Mouse (Mus musculus) hindbrain, embryonic 13.5 days (tissue): ENCODE results near the gene Atp8a2. TPM values are rescaled to one million over a fixed set of nuclear protein-coding genes. Genes with fewer than 3 reads are reported as not detected.

ENCODE experiments used
- ATAC-seq: fragments of 200-750 bp; cut with Nextera tagmentation; 2 replicates; pipeline ENCODE4 v1.8.0; 2017; ENCODE audit warnings: moderate TSS enrichment; ENCODE audit not compliant: low FRiP score
- H3K27ac ChIP-seq: fragments of 300-500 bp; sonication (generic); 2 replicates; pipeline ENCODE4 v1.5.1; 2015; ENCODE audit warnings: inconsistent platforms, mild to moderate bottlenecking, moderate library complexity
- H3K27me3 ChIP-seq: fragments of 300-500 bp; sonication (generic); 2 replicates; pipeline ENCODE4 v1.6.1; 2015; ENCODE audit warnings: mild to moderate bottlenecking, inconsistent platforms
- H3K36me3 ChIP-seq: fragments of 300-500 bp; sonication (generic); 2 replicates; pipeline ENCODE4 v1.6.1; 2015; ENCODE audit warnings: mild to moderate bottlenecking, inconsistent platforms
- H3K4me1 ChIP-seq: fragments of 300-500 bp; sonication (generic); replicated peaks from 2 replicates; pipeline ENCODE4 v1.6.1; 2015; ENCODE audit warnings: inconsistent platforms
- H3K4me2 ChIP-seq: fragments of 300-500 bp; sonication (generic); 2 replicates; pipeline ENCODE4 v1.6.1; 2015; ENCODE audit warnings: inconsistent platforms, mild to moderate bottlenecking, moderate library complexity
- H3K4me3 ChIP-seq: fragments of 300-500 bp; sonication (generic); 2 replicates; pipeline ENCODE4 v1.5.1; 2015; ENCODE audit warnings: mild to moderate bottlenecking, inconsistent platforms
- H3K9ac ChIP-seq: fragments of 300-500 bp; sonication (generic); 2 replicates; pipeline ENCODE4 v1.6.1; 2015; ENCODE audit warnings: mild to moderate bottlenecking, inconsistent platforms
- H3K9me3 ChIP-seq: fragments of 300-500 bp; sonication (generic); 2 replicates; pipeline ENCODE4 v1.6.1; 2016; ENCODE audit warnings: inconsistent platforms
- WGBS: fragments of 180-500 bp; shearing (Covaris S2); methylation state at CpG from one replicate; pipeline ENCODE4 v1.1.7; 2015; 5-methylcytosine and 5-hydroxymethylcytosine counted together
- polyA plus RNA-seq: library from polyadenylated mRNA; unstranded; fragments of >200 nt; fragmentation: Nextera tagmentation; extraction: Ambion mirVana; gene quantifications from 2 replicates; pipeline ENCODE4 v1.2.1, GENCODE M21; 2015

Atp8a2 gene
- polyA plus RNA-seq, 1 experiment from 2014 or later, result 33.6 TPM

GRCm38 (mm10) chr14:59759900-59760493, 437.0 kb downstream of the Atp8a2 start:
- no peaks in the 10 kb centered on the region for H3K36me3 ChIP-seq
- H3K4me1 ChIP-seq, result peaks cover 13% of the 10 kb centered on the region
- H3K4me3 ChIP-seq, result no peak overlapping the region
- H3K27ac ChIP-seq, result no peak overlapping the region
- 82% methylated on average over 12 of the region's 12 CpGs for WGBS
- no peak for ATAC-seq
- H3K9me3 ChIP-seq, result no peaks in the 10 kb centered on the region
- H3K27me3 ChIP-seq, result peaks cover 26% of the 10 kb centered on the region
- no peak overlapping the region for H3K9ac ChIP-seq
- H3K4me2 ChIP-seq, result no peak overlapping the region

- Histone ChIP-seq H3K4me1 (peaks cover 13% of the 10 kb centered on the region), H3K9ac (0 out of 2 replicates have a peak overlapping the region, but pooled peaks have one; percentile 8)
- 65% methylated on average over 15 of the region's 15 CpGs for WGBS
These were observed 437.7 kb downstream of the Atp8a2 start for GRCm38 (mm10) chr14:59759196-59759839.

GRCm38 (mm10) chr14:59752401-59752800, 444.6 kb downstream of the Atp8a2 start:
- Histone ChIP-seq H3K27me3 (peaks cover 56% of the 10 kb centered on the region), H3K4me3 (no peak overlapping the region), H3K4me2 (no peak overlapping the region), H3K9me3 (no peaks in the 10 kb centered on the region), H3K9ac (no peak overlapping the region), H3K4me1 (no peaks in the 10 kb centered on the region), H3K27ac (no peak overlapping the region), H3K36me3 (no peaks in the 10 kb centered on the region)
- no peak for ATAC-seq
- 80% methylated on average over 3 of the region's 3 CpGs for WGBS

More at GRCm38 (mm10) chr14:59759196-59759839, 437.7 kb downstream of the Atp8a2 start:
- ATAC-seq, result peak; percentile 28; the same call in 1 of the 2 replicates
- H3K36me3 ChIP-seq, result no peaks in the 10 kb centered on the region
- no peak overlapping the region for H3K4me2 ChIP-seq
- H3K9me3 ChIP-seq, result no peaks in the 10 kb centered on the region
- H3K27me3 ChIP-seq, result peaks cover 31% of the 10 kb centered on the region
- peak overlapping the region; percentile 40 for H3K27ac ChIP-seq
- H3K4me3 ChIP-seq, result no peak overlapping the region

- no peaks in the 10 kb centered on the region for H3K4me1 ChIP-seq
- peaks cover 69% of the 10 kb centered on the region for H3K27me3 ChIP-seq
- no peak for ATAC-seq
- H3K4me3 ChIP-seq, result no peak overlapping the region
- H3K36me3 ChIP-seq, result no peaks in the 10 kb centered on the region
- no peak overlapping the region for H3K9ac ChIP-seq
- H3K4me2 ChIP-seq, result no peak overlapping the region
- 81% methylated on average over 6 of the region's 6 CpGs for WGBS
- H3K9me3 ChIP-seq, result no peaks in the 10 kb centered on the region
- no peak overlapping the region for H3K27ac ChIP-seq
These were observed 447.0 kb downstream of the Atp8a2 start for GRCm38 (mm10) chr14:59750005-59750404.

- 65% methylated on average over 4 of the region's 4 CpGs for WGBS
- ATAC-seq, result no peak
- peaks cover 89% of the 10 kb centered on the region for H3K27me3 ChIP-seq
These were observed 451.3 kb downstream of the Atp8a2 start for GRCm38 (mm10) chr14:59745676-59746075.

GRCm38 (mm10) chr14:59741752-59742151, 455.2 kb downstream of the Atp8a2 start:
- Histone ChIP-seq H3K9me3 (no peaks in the 10 kb centered on the region), H3K4me1 (peaks cover 14% of the 10 kb centered on the region), H3K27me3 (peaks cover 84% of the 10 kb centered on the region), H3K4me2 (no peak overlapping the region), H3K36me3 (no peaks in the 10 kb centered on the region), H3K27ac (no peak overlapping the region), H3K9ac (no peak overlapping the region), H3K4me3 (no peak overlapping the region)
- no peak for ATAC-seq
- WGBS, result 86% methylated on average over 5 of the region's 5 CpGs

More at GRCm38 (mm10) chr14:59745676-59746075, 451.3 kb downstream of the Atp8a2 start:
- Histone ChIP-seq H3K9ac (no peak overlapping the region), H3K9me3 (no peaks in the 10 kb centered on the region), H3K36me3 (no peaks in the 10 kb centered on the region), H3K27ac (no peak overlapping the region), H3K4me3 (no peak overlapping the region), H3K4me1 (no peaks in the 10 kb centered on the region), H3K4me2 (no peak overlapping the region)

- no peak overlapping the region for H3K4me3 ChIP-seq
- H3K36me3 ChIP-seq, result no peaks in the 10 kb centered on the region
- WGBS, result 57% methylated on average over 6 of the region's 6 CpGs
- H3K27ac ChIP-seq, result no peak overlapping the region
- H3K9me3 ChIP-seq, result no peaks in the 10 kb centered on the region
- H3K4me2 ChIP-seq, result no peak overlapping the region
- ATAC-seq, result no peak
- H3K27me3 ChIP-seq, result peaks cover 76% of the 10 kb centered on the region
- peaks cover 18% of the 10 kb centered on the region for H3K4me1 ChIP-seq
- H3K9ac ChIP-seq, result no peak overlapping the region
These were observed 457.5 kb downstream of the Atp8a2 start for GRCm38 (mm10) chr14:59739446-59739845.

- H3K4me3 ChIP-seq, result no peak overlapping the region
- ATAC-seq, result no peak
- H3K4me1 ChIP-seq, result peaks cover 18% of the 10 kb centered on the region
- H3K9ac ChIP-seq, result no peak overlapping the region
- H3K27me3 ChIP-seq, result peaks cover 74% of the 10 kb centered on the region
- H3K9me3 ChIP-seq, result no peaks in the 10 kb centered on the region
- H3K36me3 ChIP-seq, result no peaks in the 10 kb centered on the region
- H3K4me2 ChIP-seq, result no peak overlapping the region
- no peak overlapping the region for H3K27ac ChIP-seq
- 55% methylated on average over 8 of the region's 8 CpGs for WGBS
These were observed 459.2 kb downstream of the Atp8a2 start for GRCm38 (mm10) chr14:59737734-59738294.

DNA sequence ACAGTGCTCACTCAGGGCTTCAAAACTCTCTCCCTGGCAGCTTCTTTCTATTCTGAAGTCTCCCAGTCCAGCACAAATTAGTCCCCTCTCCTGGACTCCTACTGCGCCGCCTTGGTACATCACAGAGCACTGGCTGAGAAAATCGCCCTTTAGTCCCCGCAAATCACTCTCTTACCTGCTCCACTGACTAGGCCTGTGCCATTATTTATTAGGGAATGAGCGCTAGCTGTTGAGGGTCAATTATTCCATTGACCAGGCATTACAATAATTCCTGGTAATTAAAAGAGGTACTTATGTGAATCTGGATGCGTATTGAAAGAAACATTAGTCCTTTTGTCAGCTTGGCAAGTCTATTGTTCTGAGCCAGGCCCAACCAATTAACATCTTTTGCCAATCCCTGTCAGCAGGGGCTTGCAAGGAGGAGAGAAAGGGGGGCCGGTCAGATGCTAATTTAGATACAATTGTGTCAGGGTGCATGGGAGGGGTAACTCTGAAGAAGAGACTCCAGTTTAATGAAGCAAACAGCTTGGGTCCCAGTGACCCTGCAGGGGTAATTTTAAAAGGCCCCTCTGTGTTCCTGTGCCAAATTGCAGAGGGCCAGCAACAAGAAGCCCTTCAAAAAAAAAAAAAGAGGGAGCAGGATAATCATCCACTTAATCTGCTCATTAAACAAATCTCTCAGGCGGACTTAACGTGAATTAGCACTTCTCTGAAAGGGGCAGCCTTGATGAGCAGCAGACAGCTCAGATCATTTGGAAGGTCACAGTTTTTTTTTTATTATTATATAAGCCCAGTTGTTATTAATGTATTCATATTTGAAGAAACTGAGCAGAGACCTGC, 459.9 kb downstream of the Atp8a2 start:
- H3K9me3 ChIP-seq, result no peaks in the 10 kb centered on the region
- no peaks in the 10 kb centered on the region for H3K36me3 ChIP-seq
- H3K27ac ChIP-seq, result peak overlapping the region; percentile 40
- H3K9ac ChIP-seq, result no peak overlapping the region
- ATAC-seq, result peak; percentile 89
- H3K27me3 ChIP-seq, result peaks cover 74% of the 10 kb centered on the region
- H3K4me2 ChIP-seq, result no peak overlapping the region
- no peak overlapping the region for H3K4me3 ChIP-seq
- 12% methylated on average over 9 of the region's 9 CpGs for WGBS
- peaks cover 18% of the 10 kb centered on the region for H3K4me1 ChIP-seq

DNA sequence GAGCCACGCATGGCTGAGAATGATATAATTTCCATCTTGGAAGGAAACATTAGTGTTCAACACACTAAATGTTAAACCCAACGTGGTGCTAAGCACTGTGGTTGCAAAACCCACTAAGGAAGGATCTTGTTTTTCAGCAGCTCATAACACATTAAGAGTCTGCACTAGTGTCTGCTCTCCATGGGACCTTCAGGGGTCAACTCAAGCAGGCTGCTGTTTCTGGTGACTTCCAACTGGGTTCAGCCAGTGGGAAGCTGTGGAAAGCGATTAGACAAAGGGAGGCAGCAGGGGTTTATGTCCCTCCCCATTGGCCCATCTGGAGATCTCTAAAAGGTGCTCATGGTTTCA, 467.0 kb downstream of the Atp8a2 start:
- Histone ChIP-seq H3K27ac (no peak overlapping the region), H3K9me3 (no peaks in the 10 kb centered on the region), H3K4me3 (no peak overlapping the region), H3K4me1 (peaks cover 8% of the 10 kb centered on the region; the same call in 1 of the 2 replicates), H3K4me2 (no peak overlapping the region), H3K9ac (no peak overlapping the region), H3K36me3 (no peaks in the 10 kb centered on the region), H3K27me3 (peaks cover 80% of the 10 kb centered on the region)
- 44% methylated on average over 3 of the region's 3 CpGs for WGBS
- no peak for ATAC-seq

- no peak overlapping the region for H3K4me2 ChIP-seq
- no peaks in the 10 kb centered on the region for H3K9me3 ChIP-seq
- H3K4me1 ChIP-seq, result peaks cover 8% of the 10 kb centered on the region; the same call in 1 of the 2 replicates
- no peak overlapping the region for H3K4me3 ChIP-seq
- no peaks in the 10 kb centered on the region for H3K36me3 ChIP-seq
- no peak overlapping the region for H3K27ac ChIP-seq
- peaks cover 80% of the 10 kb centered on the region for H3K27me3 ChIP-seq
- WGBS, result 75% methylated on average over 3 of the region's 3 CpGs
- no peak overlapping the region for H3K9ac ChIP-seq
- ATAC-seq, result no peak
These were observed 467.5 kb downstream of the Atp8a2 start for GRCm38 (mm10) chr14:59729298-59730042.
